Mouse (Mus musculus): ENCODE data around the gene Gm5136.

- TF ChIP-seq POLR2A (IDR thresholded peaks at IDR 0.05; ENCODE audit: insufficient read length, low read depth): no peak
- no peak for TF ChIP-seq MYOG (IDR thresholded peaks at IDR 0.05; ENCODE audit: control insufficient read depth in 1 of 3, insufficient read depth in 1 of 3, insufficient read length in 2 of 3, low read depth in 2 of 3)
- TF ChIP-seq MYOD1 (IDR thresholded peaks at IDR 0.05; ENCODE audit: control insufficient read depth in 1 of 3, insufficient read length in 2 of 3, low read depth in 2 of 3): no peak
- no peak for TF ChIP-seq USF1 (IDR thresholded peaks at IDR 0.05; ENCODE audit: low read depth)
- no peak for TF ChIP-seq E2F4 (IDR thresholded peaks at IDR 0.05; ENCODE audit: insufficient read depth)
- no peak for TF ChIP-seq REST (IDR thresholded peaks at IDR 0.05; ENCODE audit: insufficient read depth, insufficient read length)
- TF ChIP-seq POLR2AphosphoS2 (IDR thresholded peaks at IDR 0.05; ENCODE audit: insufficient read length, low read depth): no peak
Observed at GRCm38 (mm10) chr10:108743759-108744158, 43.8 kb upstream of the Gm5136 start.
